Mouse (Mus musculus): Measurements from ENCODE around the gene Pygb.

Gene Pygb

GRCm38 (mm10) chr2:150839686-150840471, 53.3 kb downstream of the Pygb start:
- DNase-seq (ENCODE audit: low read depth, low spot score), result peak; percentile 79

DNA sequence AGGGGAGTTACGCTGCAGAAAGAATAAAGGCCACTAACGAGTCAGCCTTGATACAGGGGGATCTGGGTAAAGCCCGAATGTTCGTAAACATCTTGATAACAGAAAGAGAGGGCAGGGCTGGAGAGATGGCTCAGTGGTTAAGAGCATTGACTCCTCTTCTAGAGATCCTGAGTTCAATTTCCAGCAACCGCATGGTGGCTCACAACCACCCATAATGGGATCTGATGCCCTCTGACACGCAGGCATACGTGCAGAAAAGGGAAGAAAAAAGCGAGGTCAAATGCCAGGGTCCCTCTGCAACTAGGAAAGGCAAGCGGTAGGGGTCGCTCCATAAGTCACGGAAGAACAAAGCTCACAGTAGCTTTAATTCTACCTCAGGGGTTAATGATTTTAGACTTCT, 54.6 kb downstream of the Pygb start:
- DNase-seq (ENCODE audit: low read depth, low spot score), result no peak

DNA sequence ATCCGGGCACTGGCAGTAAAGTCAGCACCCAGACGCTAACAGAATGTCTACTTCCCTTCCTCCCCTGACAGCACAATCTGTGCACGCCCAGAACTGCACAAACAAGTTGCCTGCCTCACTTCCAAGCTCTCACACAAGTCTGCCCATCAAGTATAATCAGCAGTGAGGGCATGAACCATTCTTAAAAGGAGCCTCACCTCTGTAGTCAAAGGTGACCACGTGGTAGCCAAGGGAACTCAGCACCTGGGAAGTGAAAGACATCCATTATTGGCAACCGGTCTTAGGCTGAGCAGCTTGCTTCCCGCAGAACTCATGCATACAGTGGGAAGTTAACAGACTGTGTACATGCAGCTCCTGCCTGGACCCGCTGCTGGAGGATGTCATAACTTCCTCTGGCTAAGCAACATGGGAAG, 55.5 kb downstream of the Pygb start:
- DNase-seq (ENCODE audit: low read depth, low spot score), result peak; percentile 65

DNA sequence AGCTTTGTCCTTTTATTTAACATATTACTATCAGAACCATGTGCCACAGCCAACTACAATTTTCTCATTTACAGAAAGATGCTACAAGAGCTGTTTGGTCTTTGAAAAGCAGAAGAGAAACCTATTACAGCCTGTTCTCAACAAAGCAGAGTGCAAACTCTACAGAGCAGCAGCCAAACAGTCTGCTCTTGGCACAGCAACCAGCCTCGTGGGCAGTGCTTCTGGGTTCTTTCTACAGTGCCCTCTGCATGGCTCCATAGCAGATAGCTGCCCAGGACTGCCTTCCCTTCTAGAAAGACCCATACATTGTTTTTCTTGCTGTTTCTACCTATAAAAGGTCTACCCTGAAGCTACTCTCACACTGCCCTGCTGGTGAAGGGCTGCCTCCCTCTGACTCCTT, 58.3 kb downstream of the Pygb start:
- peak; percentile 87 for DNase-seq (ENCODE audit: low read depth, low spot score)

GRCm38 (mm10) chr2:150847436-150847995, 61.0 kb downstream of the Pygb start:
- no peak for DNase-seq (ENCODE audit: low read depth, low spot score)

- no peak for DNase-seq (ENCODE audit: low read depth, low spot score)
These were observed 64.7 kb downstream of the Pygb start for GRCm38 (mm10) chr2:150851251-150851650.

GRCm38 (mm10) chr2:150855186-150855585, 68.7 kb downstream of the Pygb start:
- DNase-seq (ENCODE audit: low read depth, low spot score), result no peak

GRCm38 (mm10) chr2:150858724-150859487, 72.4 kb downstream of the Pygb start:
- DNase-seq (ENCODE audit: low read depth, low spot score), result no peak

DNA sequence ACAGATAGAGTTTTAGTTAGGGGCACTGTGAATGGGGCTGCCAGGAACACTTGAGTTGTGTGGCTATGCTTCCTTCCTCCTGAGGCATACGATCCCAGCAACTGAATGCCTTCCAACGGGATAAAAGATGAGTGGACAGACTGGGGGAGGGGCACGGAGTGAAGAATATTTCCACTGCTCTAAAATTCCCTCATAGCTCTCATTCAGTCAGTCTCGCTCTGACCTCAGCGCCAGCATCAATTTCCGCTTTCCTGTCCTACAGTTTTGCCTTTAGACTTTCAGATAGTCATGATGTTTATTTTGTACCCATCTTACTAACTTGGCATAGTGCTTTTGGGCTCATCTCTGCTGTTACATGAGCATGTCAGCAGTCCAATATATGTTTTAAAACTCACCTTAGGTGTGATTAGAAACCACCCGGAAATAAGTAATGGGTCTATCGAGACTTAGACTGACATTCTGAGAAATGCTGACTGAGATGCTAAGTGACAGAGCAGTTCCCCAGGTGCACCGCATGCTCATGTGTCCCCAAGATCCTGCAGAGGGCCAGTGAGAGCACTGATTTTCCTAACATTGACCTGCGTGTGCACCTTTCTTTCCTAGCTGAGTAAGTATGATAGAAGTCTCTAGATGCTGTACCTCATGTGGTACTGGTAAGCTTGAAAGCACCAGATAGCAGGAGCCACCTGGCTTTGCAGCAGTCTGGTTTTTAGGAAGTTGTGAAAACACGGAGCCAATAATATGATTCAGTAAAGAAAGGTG, 73.4 kb downstream of the Pygb start:
- no peak for DNase-seq (ENCODE audit: low read depth, low spot score)

DNA sequence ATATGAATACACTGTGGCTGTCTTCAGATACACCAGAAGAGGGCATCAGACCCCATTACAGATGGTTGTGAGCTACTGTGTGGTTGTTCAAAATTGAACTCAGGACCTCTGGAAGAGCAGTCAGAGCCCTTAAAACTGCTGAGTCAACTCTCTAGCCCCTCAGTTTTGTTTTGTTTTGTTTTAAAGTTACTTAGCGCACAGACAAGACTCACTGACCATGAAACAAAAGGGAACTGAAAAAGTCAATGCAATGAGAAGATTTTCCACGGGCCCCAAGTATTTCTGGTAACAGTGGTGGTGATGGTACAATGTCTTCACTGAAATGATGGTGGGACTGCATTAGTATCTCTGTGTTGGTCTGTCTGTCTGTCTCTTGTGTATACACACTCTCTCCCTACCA, 74.6 kb downstream of the Pygb start:
- DNase-seq (ENCODE audit: low read depth, low spot score), result no peak

GRCm38 (mm10) chr2:150867021-150867420, 80.5 kb downstream of the Pygb start:
- no peak for DNase-seq (ENCODE audit: low read depth, low spot score)

GRCm38 (mm10) chr2:150869446-150869845, 82.9 kb downstream of the Pygb start:
- DNase-seq (ENCODE audit: low read depth, low spot score), result no peak

DNA sequence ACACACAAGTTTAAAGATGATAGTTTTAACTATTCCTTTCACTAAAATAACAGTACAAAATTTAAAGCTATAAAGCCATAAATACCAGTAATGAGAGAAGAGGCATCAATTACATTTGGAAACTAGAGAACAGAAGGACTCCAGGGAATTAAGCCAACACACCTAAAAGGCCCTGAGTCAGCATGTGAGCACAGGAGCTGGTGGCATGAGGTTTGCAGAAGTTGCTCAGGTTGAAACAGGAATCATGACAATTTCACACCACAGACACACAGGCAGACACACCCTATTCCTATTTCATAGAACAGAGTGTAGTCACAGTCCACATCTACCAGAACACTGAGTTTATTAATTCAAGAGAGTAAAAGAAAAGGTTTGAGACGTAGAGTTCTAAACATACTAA, 88.0 kb downstream of the Pygb start:
- DNase-seq (ENCODE audit: low read depth, low spot score), result peak; percentile 70

- no peak for DNase-seq (ENCODE audit: low read depth, low spot score)
These were observed 88.7 kb downstream of the Pygb start for GRCm38 (mm10) chr2:150875226-150875625.

GRCm38 (mm10) chr2:150877561-150877960, 91.0 kb downstream of the Pygb start:
- no peak for DNase-seq (ENCODE audit: low read depth, low spot score)
